Mouse (Mus musculus) gastrocnemius, adult 2 months (tissue): ENCODE results near the gene Taar4. TPM values are rescaled to one million over a fixed set of nuclear protein-coding genes. Genes with fewer than 3 reads are reported as not detected.

Experiments used
- DNase-seq: peaks from one replicate; pipeline ENCODE4 v3.0.0; 2022
- H3K27ac ChIP-seq: fragments of 200-600 bp; 2 replicates; pipeline ENCODE4 v1.8.1; 2022; ENCODE audit warnings: mild to moderate bottlenecking
- H3K4me3 ChIP-seq: fragments of 200-600 bp; 2 replicates; pipeline ENCODE4 v1.8.1; 2022; ENCODE audit warnings: mild to moderate bottlenecking, moderate library complexity
- CTCF ChIP-seq: fragments of 200-600 bp; IDR thresholded peaks from 2 replicates; pipeline ENCODE4 v1.8.1; 2022; ENCODE audit warnings: antibody characterized with exemption, mild to moderate bottlenecking, moderate library complexity
- intact Hi-C: fragments of 180-260 bp; cut with DNase I; formaldehyde crosslinking; loops from one replicate; pipeline ENCODE4 v1.15.1; 2025
- long read RNA-seq, 2 experiments: library from polyadenylated mRNA; stranded (forward); transcript quantifications; one replicate each; pipeline ENCODE4 v2.0.0; 2021
- total RNA-seq, 2 experiments: library from RNA; stranded (reverse); gene quantifications; 2 replicates each; pipeline ENCODE4 v1.2.3; 2021

Taar4 gene
- not detected for total RNA-seq
- long read RNA-seq, experiment 1, result 0 reads
- long read RNA-seq, experiment 2, result 0 reads

- no peak for TF ChIP-seq CTCF
- DNase-seq, result no peak
- H3K27ac ChIP-seq, result no peak within 1 kb of the TSS
- H3K4me3 ChIP-seq, result no peak within 1 kb of the TSS
- intact Hi-C loops, result no loop called here
Observed at GRCm38 (mm10) chr10:23960444-23960915, at the start of gene Taar4. TSS of gene Taar4 (plus strand) at chr10:23960494.

GRCm38 (mm10) chr10:23920056-23920455 lies 40.2 kb upstream of the Taar4 start, which contains the start of gene Taar1:
TSS of gene Taar1 (plus strand) at chr10:23920356.
- Histone ChIP-seq H3K4me3 (no peak within 1 kb of the TSS), H3K27ac (no peak within 1 kb of the TSS)
- no peak for TF ChIP-seq CTCF
- no peak for DNase-seq
- intact Hi-C loops, result no loop called here

GRCm38 (mm10) chr10:23922468-23922867 lies 37.8 kb upstream of the Taar4 start:
- DNase-seq, result no peak
- intact Hi-C loops, result no loop called here
- Histone ChIP-seq H3K27ac (no peak overlapping the region), H3K4me3 (no peak overlapping the region)
- no peak for TF ChIP-seq CTCF

GRCm38 (mm10) chr10:23923941-23924340 lies 36.4 kb upstream of the Taar4 start:
- Histone ChIP-seq H3K4me3 (no peak overlapping the region), H3K27ac (no peak overlapping the region)
- no peak for DNase-seq
- no peak for TF ChIP-seq CTCF
- intact Hi-C loops, result no loop called here

- no peak for TF ChIP-seq CTCF
- Histone ChIP-seq H3K27ac (no peak overlapping the region), H3K4me3 (no peak overlapping the region)
- DNase-seq, result no peak
- intact Hi-C loops, result no loop called here
Observed at GRCm38 (mm10) chr10:23937613-23938012, 22.7 kb upstream of the Taar4 start.

GRCm38 (mm10) chr10:23938312-23938711 lies 22.0 kb upstream of the Taar4 start, which contains the start of gene Taar2:
TSS of gene Taar2 (plus strand) at chr10:23938572.
- no peak within 1 kb of the TSS for H3K27ac ChIP-seq
- intact Hi-C loops, result no loop called here
- no peak within 1 kb of the TSS for H3K4me3 ChIP-seq
- no peak for DNase-seq
- TF ChIP-seq CTCF, result no peak

GRCm38 (mm10) chr10:23942465-23942864 lies 17.8 kb upstream of the Taar4 start:
- DNase-seq, result peak; percentile 22
- no peak overlapping the region for H3K27ac ChIP-seq
- intact Hi-C loops, result no loop called here
- H3K4me3 ChIP-seq, result no peak overlapping the region
- peak; percentile 38 for TF ChIP-seq CTCF

- no peak for TF ChIP-seq CTCF
- H3K4me3 ChIP-seq, result no peak overlapping the region
- no peak overlapping the region for H3K27ac ChIP-seq
- intact Hi-C loops, result no loop called here
- no peak for DNase-seq
Observed at GRCm38 (mm10) chr10:23948026-23948425, 12.3 kb upstream of the Taar4 start.

- Histone ChIP-seq H3K4me3 (no peak within 1 kb of the TSS), H3K27ac (no peak within 1 kb of the TSS)
- DNase-seq, result no peak
- TF ChIP-seq CTCF, result no peak
- intact Hi-C loops, result no loop called here
Observed at GRCm38 (mm10) chr10:23949508-23950005, 10.7 kb upstream of the Taar4 start, which contains the start of gene Taar3. TSS of gene Taar3 (plus strand) at chr10:23949558.

- Histone ChIP-seq H3K27ac (no peak overlapping the region), H3K4me3 (no peak overlapping the region)
- TF ChIP-seq CTCF, result no peak
- intact Hi-C loops, result no loop called here
- DNase-seq, result no peak
Observed at GRCm38 (mm10) chr10:23951714-23952113, 8.6 kb upstream of the Taar4 start.

GRCm38 (mm10) chr10:23959071-23959470 lies 1.2 kb upstream of the Taar4 start:
- no peak for TF ChIP-seq CTCF
- H3K27ac ChIP-seq, result no peak overlapping the region

GRCm38 (mm10) chr10:23963444-23963843 lies 3.1 kb downstream of the Taar4 start:
- no peak for DNase-seq
- H3K4me3 ChIP-seq, result no peak overlapping the region
- no peak overlapping the region for H3K27ac ChIP-seq
- TF ChIP-seq CTCF, result no peak
- intact Hi-C loops, result no loop called here

More at GRCm38 (mm10) chr10:23959071-23959470, 1.2 kb upstream of the Taar4 start:
- no peak overlapping the region for H3K4me3 ChIP-seq
- DNase-seq, result no peak
- intact Hi-C loops, result no loop called here

- intact Hi-C loops, result no loop called here
- Histone ChIP-seq H3K27ac (no peak overlapping the region), H3K4me3 (no peak overlapping the region)
- TF ChIP-seq CTCF, result no peak
- DNase-seq, result no peak
Observed at GRCm38 (mm10) chr10:23964921-23965610, 4.8 kb downstream of the Taar4 start.
